Mouse (Mus musculus): Measurements from ENCODE around the gene Gdf3. TPM values are rescaled to one million over a fixed set of nuclear protein-coding genes. Genes with fewer than 3 reads are reported as not detected.
"Not testable (repeated sequence)": the region's sequence is repeated elsewhere in the genome, so short reads cannot be mapped to it uniquely, and the experiment has no call there.

Gdf3 gene
- total RNA-seq, 4 experiments from 2014 or later = not detected

GRCm38 (mm10) chr6:122605483-122605882 lies 4.4 kb downstream of the Gdf3 start:
- DNase-seq (ENCODE audit: low spot score in 2 of 2) = no peak

- no peak for DNase-seq (ENCODE audit: low spot score in 2 of 2)
Measured at GRCm38 (mm10) chr6:122604260-122604659, 5.6 kb downstream of the Gdf3 start.

GRCm38 (mm10) chr6:122602992-122603322 lies 6.9 kb downstream of the Gdf3 start:
- no peak for DNase-seq (ENCODE audit: low spot score in 2 of 2)

- DNase-seq (ENCODE audit: low spot score in 2 of 2) = peak; percentile 6 to 19
Measured at GRCm38 (mm10) chr6:122602242-122602991, 7.5 kb downstream of the Gdf3 start, which contains the start of gene Apobec1. Apobec1 (minus strand) TSS chr6:122602444.

- no peak for DNase-seq (ENCODE audit: low spot score in 2 of 2)
Measured at GRCm38 (mm10) chr6:122601615-122602014, 8.3 kb downstream of the Gdf3 start.

GRCm38 (mm10) chr6:122601031-122601430 lies 8.9 kb downstream of the Gdf3 start:
- no peak for DNase-seq (ENCODE audit: low spot score in 2 of 2)

- DNase-seq (ENCODE audit: low spot score in 2 of 2) = no peak
Measured at GRCm38 (mm10) chr6:122600066-122600646, 9.7 kb downstream of the Gdf3 start.

GRCm38 (mm10) chr6:122599054-122599737 lies 10.7 kb downstream of the Gdf3 start:
- DNase-seq (ENCODE audit: low spot score in 2 of 2) = no peak

GRCm38 (mm10) chr6:122598436-122598835 lies 11.5 kb downstream of the Gdf3 start:
- no peak for DNase-seq (ENCODE audit: low spot score in 2 of 2)

- DNase-seq (ENCODE audit: low spot score in 2 of 2) = no peak
Measured at GRCm38 (mm10) chr6:122598014-122598413, 11.9 kb downstream of the Gdf3 start.

GRCm38 (mm10) chr6:122596608-122597007 lies 13.3 kb downstream of the Gdf3 start:
- no peak for DNase-seq (ENCODE audit: low spot score in 2 of 2)

GRCm38 (mm10) chr6:122595637-122596036 lies 14.2 kb downstream of the Gdf3 start:
- DNase-seq (ENCODE audit: low spot score in 2 of 2) = no peak

GRCm38 (mm10) chr6:122592905-122593304 lies 17.0 kb downstream of the Gdf3 start:
- no peak for DNase-seq (ENCODE audit: low spot score in 2 of 2)

- DNase-seq (ENCODE audit: low spot score in 2 of 2) = no peak
Measured at GRCm38 (mm10) chr6:122591027-122591758, 18.7 kb downstream of the Gdf3 start.

GRCm38 (mm10) chr6:122579086-122579485 lies 30.8 kb downstream of the Gdf3 start:
- no peak for DNase-seq (ENCODE audit: low spot score in 2 of 2)

- no peak for DNase-seq (ENCODE audit: low spot score in 2 of 2)
Measured at GRCm38 (mm10) chr6:122577030-122577429, 32.9 kb downstream of the Gdf3 start.

GRCm38 (mm10) chr6:122575037-122575436 lies 34.9 kb downstream of the Gdf3 start:
- DNase-seq (ENCODE audit: low spot score in 2 of 2) = not testable (repeated sequence)

- DNase-seq (ENCODE audit: low spot score in 2 of 2) = no peak
Measured at GRCm38 (mm10) chr6:122571617-122571959, 38.3 kb downstream of the Gdf3 start.

GRCm38 (mm10) chr6:122570695-122571616 lies 38.9 kb downstream of the Gdf3 start:
- DNase-seq (ENCODE audit: low spot score in 2 of 2) = no peak

GRCm38 (mm10) chr6:122569762-122570161 lies 40.1 kb downstream of the Gdf3 start:
- no peak for DNase-seq (ENCODE audit: low spot score in 2 of 2)

GRCm38 (mm10) chr6:122569113-122569512 lies 40.8 kb downstream of the Gdf3 start:
- no peak for DNase-seq (ENCODE audit: low spot score in 2 of 2)

All from layer of hippocampus, adult 8-10 months (tissue).